Mouse (Mus musculus) ES-E14 (cell line): ENCODE results near the gene Sh2b3. TPM values are rescaled to one million over a fixed set of nuclear protein-coding genes. Genes with fewer than 3 reads are reported as not detected.

Experiments
- DNase-seq: peaks from one replicate; pipeline ENCODE4 v3.0.0-alpha.2; 2013; ENCODE audit warnings: low read depth, low spot score
- H3K27ac ChIP-seq: 2 replicates; pipeline ENCODE4 v1.5.1; 2012; ENCODE audit warnings: low read depth, mild to moderate bottlenecking, low read length, moderate library complexity, mixed read lengths; ENCODE audit not compliant: poor library complexity, insufficient read depth, severe bottlenecking
- H3K36me3 ChIP-seq: 2 replicates; pipeline ENCODE4 v1.6.1; 2012; ENCODE audit warnings: mild to moderate bottlenecking, low read length, moderate library complexity, mixed read lengths; ENCODE audit not compliant: control insufficient read depth, poor library complexity, insufficient read depth, severe bottlenecking
- H3K4me1 ChIP-seq, 2 experiments: fragments of 150-350 bp in 1 of 2; sonication (generic) in 1 of 2; 2 replicates each; pipeline ENCODE4 v1.6.1; 2012; ENCODE audit warnings: low read length in 2 of 2, mild to moderate bottlenecking in 1 of 2, mixed read lengths in 1 of 2; ENCODE audit not compliant: control insufficient read depth in 2 of 2, insufficient read depth in 2 of 2, poor library complexity in 1 of 2
- H3K4me3 ChIP-seq, 2 experiments: fragments of 150-350 bp in 1 of 2; sonication (generic) in 1 of 2; 2 replicates each; pipeline ENCODE4 v1.5.1; 2012; ENCODE audit warnings: low read length in 2 of 2, low read depth in 1 of 2, mild to moderate bottlenecking in 1 of 2, mixed read lengths in 1 of 2; ENCODE audit not compliant: insufficient read depth in 1 of 2, poor library complexity in 1 of 2, severe bottlenecking in 1 of 2
- H3K9ac ChIP-seq: 2 replicates; pipeline ENCODE4 v1.6.1; 2012; ENCODE audit warnings: low read depth, mild to moderate bottlenecking, low read length, mixed read lengths; ENCODE audit not compliant: poor library complexity, insufficient read depth, severe bottlenecking
- H3K9me3 ChIP-seq: fragments of 150-350 bp; sonication (generic); 2 replicates; pipeline ENCODE4 v1.6.1; 2012; ENCODE audit warnings: low read depth, mild to moderate bottlenecking, low read length; ENCODE audit not compliant: control insufficient read depth, insufficient read depth
- CHD2 ChIP-seq: IDR thresholded peaks from 2 replicates; pipeline ENCODE4 v1.6.1; 2014; ENCODE audit warnings: mild to moderate bottlenecking, low read depth, low read length, inconsistent platforms
- HCFC1 ChIP-seq: IDR thresholded peaks from 2 replicates; pipeline ENCODE4 v1.6.1; 2012; ENCODE audit warnings: low read length, inconsistent platforms, borderline replicate concordance; ENCODE audit not compliant: insufficient read depth
- MAFK ChIP-seq: IDR thresholded peaks from 2 replicates; pipeline ENCODE4 v1.6.1; 2014; ENCODE audit warnings: mild to moderate bottlenecking, low read depth, low read length, inconsistent platforms; ENCODE audit not compliant: insufficient read depth
- ZC3H11A ChIP-seq: IDR thresholded peaks from 2 replicates; pipeline ENCODE4 v1.6.1; 2012; ENCODE audit warnings: low read depth, mild to moderate bottlenecking, inconsistent platforms, low read length, borderline replicate concordance
- ZNF384 ChIP-seq: IDR thresholded peaks from 2 replicates; pipeline ENCODE4 v1.6.1; 2012; ENCODE audit warnings: low read depth, low read length, inconsistent platforms
- in situ Hi-C, 2 experiments: fragments of 600-800 bp; cut with MboI; formaldehyde crosslinking; loops; one replicate each; pipeline ENCODE4 v1.15.1; 2025; ENCODE audit warnings: low sequenced_read_pairs in 2 of 2, inconsistent platforms in 1 of 2; ENCODE audit not compliant: unreplicated experiment in 2 of 2
- total RNA-seq: library from RNA; depleted of rRNA; stranded (reverse); fragments of 300-350 nt; gene quantifications from 2 replicates; pipeline ENCODE4 v1.2.3, GENCODE M21; 2012

The Sh2b3 gene
- total RNA-seq, 1 experiment = 9.1 TPM

DNA sequence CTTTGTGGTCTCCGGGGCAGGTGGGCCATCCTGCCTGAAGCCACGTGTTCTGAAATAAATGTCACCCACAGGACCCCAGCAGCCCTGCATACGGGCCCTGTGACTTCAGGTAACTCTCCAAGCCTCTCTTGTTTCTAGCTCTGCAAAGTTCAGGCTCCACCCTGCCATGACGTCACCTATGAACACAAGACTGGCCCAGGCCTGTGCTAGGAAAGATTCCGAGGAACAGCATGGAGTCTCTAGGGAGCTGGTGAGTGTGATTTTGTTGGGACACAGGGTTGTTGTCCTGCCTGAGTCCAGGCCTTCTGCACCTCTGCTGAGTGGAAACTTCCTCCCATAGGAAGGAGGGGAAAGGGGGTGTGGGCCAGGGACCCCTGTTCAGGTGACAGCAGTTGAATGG, 30.5 kb upstream of the Sh2b3 start:
- in situ Hi-C loops = loop anchor here (10.0 to 25.0 kb wide), 2 partner anchors 197 to 219 kb away; no protein-coding TSS in a partner anchor

DNA sequence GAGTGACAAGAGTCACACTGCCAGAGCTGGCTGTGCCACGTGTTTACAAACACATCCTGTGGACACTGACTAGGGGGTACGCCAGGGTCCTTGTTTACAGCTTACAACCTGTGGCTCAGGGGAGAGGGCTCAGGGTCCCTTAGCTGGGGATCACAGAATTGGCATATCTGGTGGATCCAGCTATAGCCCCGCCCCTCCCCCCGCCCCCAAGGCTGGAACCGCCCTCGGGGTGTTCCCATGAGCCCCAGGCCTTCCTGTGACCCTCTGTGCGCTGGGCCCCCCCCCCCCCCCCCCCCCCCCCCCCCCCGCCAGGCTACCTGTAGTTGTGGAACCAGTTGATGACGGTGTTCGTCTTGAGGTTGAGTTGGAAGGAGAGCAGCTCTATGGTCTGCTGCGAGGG, 26.9 kb upstream of the Sh2b3 start:
- TF ChIP-seq ZC3H11A = no peak
- TF ChIP-seq CHD2 = no peak
- Histone ChIP-seq H3K9ac (peak overlapping the region; percentile 55; the same call in 1 of the 2 replicates), H3K4me1 (peaks cover 0 to 18% of the 10 kb centered on the region in 2 experiments; a peak in 1 of 4 replicates), H3K4me3 (peak overlapping the region; percentile 48 to 60; a peak in 3 of 4 replicates), H3K36me3 (no peaks in the 10 kb centered on the region), H3K9me3 (no peaks in the 10 kb centered on the region), H3K27ac (no peak overlapping the region)
- DNase-seq = no peak
- in situ Hi-C loops = loop anchor here (10.0 to 25.0 kb wide), 2 partner anchors 200 to 223 kb away; no protein-coding TSS in a partner anchor

More for the DNA sequence above, 30.5 kb upstream of the Sh2b3 start:
- no peak overlapping the region for H3K4me3 ChIP-seq
- peaks cover 0 to 23% of the 10 kb centered on the region in 2 experiments; a peak in 1 of 4 replicates for H3K4me1 ChIP-seq
- H3K36me3 ChIP-seq = no peaks in the 10 kb centered on the region
- no peak for TF ChIP-seq HCFC1
- TF ChIP-seq MAFK = no peak
- TF ChIP-seq CHD2 = no peak
- no peak for TF ChIP-seq ZC3H11A
- TF ChIP-seq ZNF384 = no peak
- H3K9ac ChIP-seq = no peak overlapping the region
- no peaks in the 10 kb centered on the region for H3K9me3 ChIP-seq
- no peak overlapping the region for H3K27ac ChIP-seq
- no peak for DNase-seq

DNA sequence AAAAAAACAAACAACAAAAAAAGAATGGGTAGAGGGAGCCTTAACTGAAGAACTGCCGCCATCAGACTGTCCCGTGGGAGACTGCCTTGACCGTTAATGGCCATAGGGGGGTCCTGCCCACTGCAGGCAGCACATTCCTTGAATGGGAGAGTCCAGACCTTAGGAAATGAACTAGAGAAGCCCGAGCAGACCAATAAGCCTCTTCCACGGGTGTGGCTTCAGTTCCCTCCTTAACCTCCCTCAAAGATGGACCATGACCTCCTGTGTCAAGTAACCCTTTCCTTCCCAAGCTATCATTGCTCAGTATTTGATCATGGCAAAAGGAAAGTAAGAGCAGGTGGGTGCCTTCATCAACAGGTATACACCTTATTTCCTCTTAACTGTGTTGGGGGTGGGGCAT, 24.5 kb upstream of the Sh2b3 start:
- DNase-seq = no peak
- no peak overlapping the region for H3K27ac ChIP-seq
- H3K4me3 ChIP-seq = no peak overlapping the region
- no peak overlapping the region for H3K9ac ChIP-seq
- H3K36me3 ChIP-seq = no peaks in the 10 kb centered on the region
- in situ Hi-C loops = loop anchor here (10.0 to 25.0 kb wide), 2 partner anchors 203 to 225 kb away; no protein-coding TSS in a partner anchor
- H3K9me3 ChIP-seq = no peaks in the 10 kb centered on the region
- H3K4me1 ChIP-seq = peaks cover 0 to 13% of the 10 kb centered on the region in 2 experiments; a peak in 1 of 4 replicates
- TF ChIP-seq ZNF384 (no peak), HCFC1 (no peak), CHD2 (no peak), ZC3H11A (no peak), MAFK (no peak)

DNA sequence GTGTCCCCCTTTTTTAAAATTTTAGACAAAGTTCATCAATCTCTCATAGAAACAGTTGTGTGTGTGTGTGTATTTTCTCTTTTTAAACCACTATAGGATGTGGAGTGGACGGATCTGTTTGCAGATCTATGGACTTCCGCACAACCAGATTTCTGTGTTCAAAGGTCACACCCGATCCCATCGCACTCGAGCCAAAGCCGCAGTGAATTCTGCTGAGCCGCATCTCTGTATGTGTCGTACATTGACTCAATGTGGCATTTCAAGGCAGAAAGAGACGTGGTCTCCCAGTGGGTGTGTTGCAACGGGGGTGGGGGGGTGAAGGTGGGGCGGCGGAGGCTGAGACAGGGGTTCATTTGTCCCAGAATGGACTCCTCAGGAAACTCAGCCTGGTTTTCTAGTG, 21.0 kb upstream of the Sh2b3 start:
- no peak for TF ChIP-seq ZNF384
- TF ChIP-seq HCFC1 = no peak
- no peak overlapping the region for H3K9ac ChIP-seq

DNA sequence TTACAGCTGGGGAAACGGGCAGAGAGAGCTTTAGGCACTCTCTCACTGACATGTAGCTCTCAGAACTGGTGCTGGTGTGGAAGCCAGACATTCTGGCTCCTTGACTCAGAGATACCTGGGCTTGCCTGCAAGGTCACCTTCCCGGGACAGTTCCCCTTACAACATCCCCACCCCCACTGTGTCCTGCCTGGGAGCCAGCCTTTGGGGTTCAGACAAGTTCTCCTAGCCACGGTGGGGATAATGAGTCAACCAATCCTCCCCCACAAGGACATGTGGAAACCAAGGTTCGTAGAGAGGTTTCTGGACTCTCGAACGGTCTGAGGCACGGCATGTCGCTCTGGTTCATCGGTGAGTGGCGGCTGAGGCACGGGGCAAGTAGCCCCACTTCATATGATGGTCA, 19.3 kb upstream of the Sh2b3 start:
- H3K9ac ChIP-seq = no peak overlapping the region
- H3K36me3 ChIP-seq = no peaks in the 10 kb centered on the region; the same call in 1 of the 2 replicates
- TF ChIP-seq ZC3H11A (no peak), ZNF384 (no peak), HCFC1 (no peak), CHD2 (no peak), MAFK (no peak)
- no peak for DNase-seq
- in situ Hi-C loops = loop anchor here in 1 of 2 experiments (25.0 kb wide), 1 partner anchor 231 kb away; no protein-coding TSS in a partner anchor
- no peak overlapping the region for H3K27ac ChIP-seq
- peaks cover 2 to 13% of the 10 kb centered on the region in 2 experiments; a peak in 2 of 4 replicates for H3K4me1 ChIP-seq
- H3K9me3 ChIP-seq = no peaks in the 10 kb centered on the region
- H3K4me3 ChIP-seq = no peak overlapping the region

More for the DNA sequence above, 21.0 kb upstream of the Sh2b3 start:
- Histone ChIP-seq H3K9me3 (no peaks in the 10 kb centered on the region), H3K4me1 (peaks cover 0 to 9% of the 10 kb centered on the region in 2 experiments; a peak in 1 of 4 replicates), H3K36me3 (no peaks in the 10 kb centered on the region; the same call in 1 of the 2 replicates), H3K27ac (no peak overlapping the region), H3K4me3 (no peak overlapping the region)
- no peak for DNase-seq
- in situ Hi-C loops = loop anchor here in 1 of 2 experiments (25.0 kb wide), 1 partner anchor 229 kb away; no protein-coding TSS in a partner anchor
